ENCODE assay signal across 23 mouse cellular contexts in the genomic region with DNA sequence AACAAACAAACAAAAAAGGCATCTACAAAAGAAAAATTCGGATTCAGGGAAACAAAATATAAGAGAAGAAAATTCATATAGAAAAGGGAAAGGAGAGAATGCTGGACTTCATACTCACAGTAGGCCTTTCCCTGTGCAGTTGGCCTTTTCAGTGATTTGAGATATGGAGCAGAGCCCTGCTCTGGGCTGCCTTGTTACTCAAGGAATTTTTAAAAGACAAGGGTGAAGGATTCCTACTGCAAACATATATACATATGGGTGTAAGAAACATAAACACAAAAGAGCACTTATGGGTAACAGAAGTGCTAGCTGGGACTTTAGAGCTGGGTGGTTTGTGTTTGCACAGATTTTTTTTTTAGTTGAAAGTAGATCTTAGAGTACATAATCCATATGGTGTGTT.
"Had no signal": no experiment of that assay in that cellular context is flagged by ENCODE, and none has a peak within 500 bp of the region (broad histone marks: within the 10 kb centered on the region; RNA-seq: fewer than 3 reads in every experiment).

No protein-coding gene starts in this region.

- ATAC-seq: intestine, embryonic 15.5 days; liver, embryonic 12.5 days; midbrain, embryonic 13.5 days; midbrain, embryonic 16.5 days had no signal

- H3K27me3 ChIP-seq: intestine, embryonic 15.5 days; liver, embryonic 12.5 days; liver, embryonic 15.5 days; megakaryocyte, embryonic 14.5 days had no signal

- H3K27ac ChIP-seq: intestine, embryonic 15.5 days; kidney, embryonic 15.5 days; limb, embryonic 10.5 days; limb, embryonic 13.5 days; liver, embryonic 12.5 days; liver, embryonic 15.5 days; midbrain, embryonic 10.5 days; midbrain, embryonic 13.5 days had no signal

- DNase-seq: kidney, adult 11 months; kidney, adult 8-10 months; kidney, postnatal 10 days; kidney, postnatal 36 days; layer of hippocampus, postnatal 36 days; liver; lung, adult 2 months; lung, postnatal 36 days; right cerebral cortex, postnatal 14 days; spleen, adult 18-20 months; thymus, adult 18-20 months; thymus, postnatal 4 days had no signal

- H3K9ac ChIP-seq: intestine, embryonic 15.5 days; kidney, embryonic 15.5 days; limb, embryonic 13.5 days; liver, embryonic 12.5 days; liver, embryonic 15.5 days; midbrain, embryonic 13.5 days had no signal

- H3K36me3 ChIP-seq: intestine, embryonic 15.5 days; kidney, embryonic 15.5 days; limb, embryonic 10.5 days; limb, embryonic 13.5 days; liver, embryonic 12.5 days; liver, embryonic 15.5 days; midbrain, embryonic 10.5 days; midbrain, embryonic 13.5 days had no signal

- H3K4me3 ChIP-seq: intestine, embryonic 15.5 days; kidney, embryonic 15.5 days; limb, embryonic 10.5 days; limb, embryonic 13.5 days; liver, embryonic 12.5 days; liver, embryonic 15.5 days; megakaryocyte, embryonic 14.5 days; midbrain, embryonic 10.5 days; midbrain, embryonic 13.5 days; myocyte had no signal

- H3K4me2 ChIP-seq: intestine, embryonic 15.5 days; kidney, embryonic 15.5 days; limb, embryonic 13.5 days; liver, embryonic 12.5 days; liver, embryonic 15.5 days; midbrain, embryonic 13.5 days had no signal

- H3K4me1 ChIP-seq: intestine, embryonic 15.5 days; kidney, embryonic 15.5 days; limb, embryonic 10.5 days; limb, embryonic 13.5 days; liver, embryonic 12.5 days; liver, embryonic 15.5 days; megakaryocyte, embryonic 14.5 days; midbrain, embryonic 10.5 days; midbrain, embryonic 13.5 days had no signal

- H3K9me3 ChIP-seq: intestine, embryonic 15.5 days; kidney, embryonic 15.5 days; limb, embryonic 10.5 days; limb, embryonic 13.5 days; liver, embryonic 12.5 days; liver, embryonic 15.5 days; midbrain, embryonic 10.5 days; midbrain, embryonic 13.5 days had no signal
